Mouse (Mus musculus) adrenal gland, adult 2 months (tissue): ENCODE results near the gene Ndel1. TPM values are rescaled to one million over a fixed set of nuclear protein-coding genes. Genes with fewer than 3 reads are reported as not detected.

Experiments
- DNase-seq: peaks from one replicate; pipeline ENCODE4 v3.0.0; 2021
- polyA plus RNA-seq: library from polyadenylated mRNA; depleted of rRNA; stranded (reverse); fragments of >200 nt; gene quantifications from 2 replicates; pipeline ENCODE4 v1.2.3, GENCODE M21; 2012
- total RNA-seq, 2 experiments: library from RNA; stranded (reverse); gene quantifications; 2 replicates each; pipeline ENCODE4 v1.2.3; 2021

The Ndel1 gene
- total and polyA plus RNA-seq, 3 experiments, result 60.6 to 186 (median 98.0) TPM

DNA sequence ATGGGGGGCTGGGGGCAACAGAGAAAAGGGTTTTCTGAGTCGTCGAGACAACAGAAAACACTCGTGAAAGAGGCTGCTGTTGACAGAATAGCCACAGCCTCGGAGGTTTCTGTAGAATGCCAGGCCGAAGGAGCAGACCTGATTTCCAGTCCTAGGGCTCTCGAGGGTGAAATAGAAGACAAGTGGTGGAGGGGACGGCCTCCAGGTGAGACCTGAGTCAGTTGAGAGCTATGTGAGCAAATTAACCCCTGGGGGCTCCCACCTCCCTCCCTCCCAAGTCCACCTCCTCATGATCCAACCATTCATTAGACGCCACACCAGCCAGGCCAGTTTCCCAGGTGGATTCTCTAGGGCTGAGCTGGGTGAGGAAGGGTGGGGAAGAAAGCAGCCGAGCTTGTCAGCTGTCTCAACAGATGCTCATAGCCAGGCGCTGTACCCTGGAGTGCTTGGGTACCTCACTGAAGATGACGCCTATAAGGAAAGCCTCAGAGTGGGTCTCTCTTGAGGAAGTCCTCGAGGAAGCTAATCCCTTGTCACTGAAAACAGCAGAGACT lies 22.3 kb upstream of the Ndel1 start:
- no peak for DNase-seq

DNA sequence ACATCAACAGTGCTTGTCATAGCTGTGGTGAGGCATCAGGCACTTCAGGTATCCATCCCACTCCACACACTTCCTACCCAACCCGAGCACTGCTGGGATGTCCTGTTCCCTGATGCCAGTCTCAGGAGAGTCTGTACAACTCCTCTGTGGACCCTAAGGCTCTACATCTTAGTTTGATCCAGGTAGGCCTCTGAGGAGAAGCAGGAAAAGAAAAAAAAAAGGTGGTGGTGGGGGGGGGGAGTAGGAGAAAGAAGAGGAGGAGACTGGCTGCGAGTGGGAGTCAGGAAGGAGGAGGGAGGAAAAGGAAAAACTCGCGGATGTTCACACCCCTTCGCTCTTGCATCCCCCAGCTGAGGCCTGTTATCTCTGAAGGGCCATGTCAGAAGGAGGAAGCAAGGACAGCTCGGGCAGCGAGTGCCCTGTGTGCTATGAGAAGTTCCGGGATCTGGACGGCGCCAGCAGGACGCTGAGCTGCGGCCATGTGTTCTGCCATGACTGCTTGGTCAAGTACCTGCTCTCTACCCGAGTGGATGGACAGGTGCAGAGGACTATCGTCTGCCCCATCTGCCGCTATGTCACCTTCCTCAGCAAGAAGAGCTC lies 20.7 kb upstream of the Ndel1 start:
- DNase-seq, result no peak

DNA sequence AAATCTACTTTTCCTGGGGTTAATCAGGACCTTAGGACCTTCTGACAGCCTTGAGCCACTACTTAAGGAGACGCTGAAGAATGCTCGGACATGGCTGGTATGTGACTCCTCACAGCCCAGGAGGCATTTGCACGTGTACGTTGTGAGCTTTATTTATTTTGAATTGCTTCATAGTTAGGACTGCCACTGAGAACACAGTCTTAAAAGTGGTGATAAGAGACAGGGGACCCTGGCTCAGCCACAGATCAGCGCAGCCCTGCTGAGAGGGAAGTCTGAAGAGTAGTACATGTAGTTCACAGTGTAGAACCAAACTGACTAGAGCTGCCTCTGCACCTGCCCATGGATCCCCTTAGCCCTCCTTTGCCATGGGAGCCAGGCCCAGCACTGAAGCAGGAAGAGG lies 20.2 kb upstream of the Ndel1 start:
- no peak for DNase-seq

DNA sequence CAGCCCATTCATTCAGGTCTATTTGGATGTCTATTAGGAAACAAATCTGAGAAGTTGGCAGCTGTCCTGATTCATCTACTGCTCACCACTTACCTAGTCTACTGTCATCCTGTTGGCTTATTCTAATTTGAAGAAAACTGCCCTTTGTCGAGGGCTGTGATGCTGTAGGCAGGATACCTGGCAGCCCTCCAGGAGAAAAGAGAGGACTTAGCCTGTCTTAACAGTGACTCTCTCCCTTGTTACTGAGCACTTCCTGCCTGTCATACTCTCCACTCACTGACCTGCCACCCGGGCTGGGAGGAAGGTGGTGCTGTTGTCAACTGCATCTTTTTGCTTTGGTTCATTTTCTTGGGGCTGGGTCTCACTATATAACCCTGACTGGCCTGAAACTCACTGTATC lies 19.0 kb upstream of the Ndel1 start:
- DNase-seq, result no peak

DNA sequence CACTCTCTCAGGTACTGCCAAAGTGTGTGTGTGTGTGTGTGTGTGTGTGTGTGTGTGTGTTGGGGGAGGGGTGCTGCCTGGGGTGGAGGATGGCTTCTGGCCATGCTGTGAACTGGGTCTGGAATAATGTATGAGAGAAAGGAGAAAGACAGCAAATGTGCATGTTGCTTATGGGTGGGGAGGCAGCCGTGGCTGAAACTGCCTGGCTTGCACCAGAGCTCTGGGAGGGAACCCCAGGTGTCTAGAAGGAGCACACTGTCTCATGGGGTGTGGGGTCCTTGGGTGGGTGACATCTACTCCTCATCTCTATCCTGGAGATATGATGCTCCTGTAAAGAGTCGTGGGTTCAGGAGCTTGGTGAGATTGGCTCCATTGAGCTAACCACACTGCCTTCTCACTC lies 17.0 kb upstream of the Ndel1 start:
- DNase-seq, result no peak

DNA sequence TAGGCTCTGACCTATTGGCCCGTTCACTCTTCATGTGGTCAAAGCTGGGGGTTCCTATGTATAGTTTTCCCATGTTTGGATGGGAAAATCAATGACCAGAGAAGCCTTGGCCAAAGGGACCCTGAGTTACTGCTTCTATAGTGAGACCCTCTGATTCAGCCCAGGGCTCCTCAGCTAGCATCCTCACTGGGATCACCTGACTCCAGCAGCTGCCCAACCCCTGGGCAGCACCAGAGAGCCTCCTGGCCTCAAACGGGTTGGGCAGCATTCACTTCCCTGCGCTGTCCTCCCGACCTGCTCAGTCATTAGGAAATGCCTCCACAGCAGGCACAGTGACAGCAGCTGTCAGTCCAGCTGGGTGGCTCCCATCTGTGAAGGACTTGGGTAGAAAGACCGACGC lies 16.6 kb upstream of the Ndel1 start, which contains the start of gene Rnf222:
Gene Rnf222, plus strand, starts transcription at position 301 of the 400 bp plus-strand sequence.
- DNase-seq, result no peak

DNA sequence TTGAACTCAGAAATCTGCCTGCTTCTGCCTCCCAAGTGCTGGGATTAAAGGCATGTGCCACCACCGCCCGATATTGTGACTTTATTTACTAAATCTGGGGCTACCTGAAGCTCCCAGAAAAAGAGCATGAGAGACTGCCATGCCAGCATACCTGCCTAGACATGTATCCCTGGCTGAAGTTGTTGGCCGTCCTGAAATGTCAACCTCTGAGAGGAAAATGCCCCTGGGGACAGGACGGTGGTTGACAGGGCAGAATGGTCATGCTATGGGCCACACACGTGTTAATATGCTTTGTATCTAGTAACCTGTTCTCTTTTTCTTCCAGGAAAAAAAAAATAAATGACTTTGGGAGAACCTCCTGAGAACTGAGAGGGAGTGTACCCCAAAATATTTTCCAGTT lies 14.4 kb upstream of the Ndel1 start:
- DNase-seq, result no peak

DNA sequence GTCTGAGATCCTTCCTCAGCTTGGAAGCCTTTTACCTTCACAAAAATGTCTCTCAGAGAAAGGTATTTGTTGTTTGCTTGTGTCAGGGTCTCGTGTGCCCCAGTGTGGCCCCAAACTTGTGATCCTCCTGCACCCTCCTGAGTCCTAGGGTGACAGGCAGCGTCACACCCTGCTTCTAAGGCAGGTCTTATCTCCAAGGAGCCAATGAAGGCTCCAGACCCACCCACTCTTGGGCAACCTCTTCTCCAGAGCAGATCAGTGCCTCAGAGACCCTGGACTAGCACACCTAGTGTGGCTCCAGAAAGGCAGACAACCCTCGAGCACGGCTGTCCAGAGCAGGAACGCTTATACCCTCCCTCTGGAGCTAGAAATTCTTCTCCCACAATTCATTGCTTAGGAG lies 12.7 kb upstream of the Ndel1 start:
- DNase-seq, result no peak

DNA sequence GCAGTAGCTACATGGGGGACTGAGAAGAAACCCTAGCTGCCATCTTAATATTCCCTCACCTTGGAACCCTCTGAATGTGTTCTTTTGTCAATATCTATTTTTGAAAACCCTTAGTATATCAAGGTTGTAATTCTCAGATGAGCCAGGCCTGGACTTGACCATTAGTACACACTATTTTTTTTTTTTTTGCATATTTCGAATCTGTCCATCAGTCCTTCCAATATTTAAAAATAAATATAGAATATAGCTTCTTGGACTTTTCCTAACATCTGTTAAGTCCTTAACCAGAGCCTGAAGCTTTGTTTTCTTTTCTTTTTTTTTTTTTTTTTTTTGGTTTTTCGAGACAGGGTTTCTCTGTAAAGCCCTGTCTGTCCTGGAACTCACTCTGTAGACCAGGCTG lies 12.2 kb upstream of the Ndel1 start:
- DNase-seq, result no peak

DNA sequence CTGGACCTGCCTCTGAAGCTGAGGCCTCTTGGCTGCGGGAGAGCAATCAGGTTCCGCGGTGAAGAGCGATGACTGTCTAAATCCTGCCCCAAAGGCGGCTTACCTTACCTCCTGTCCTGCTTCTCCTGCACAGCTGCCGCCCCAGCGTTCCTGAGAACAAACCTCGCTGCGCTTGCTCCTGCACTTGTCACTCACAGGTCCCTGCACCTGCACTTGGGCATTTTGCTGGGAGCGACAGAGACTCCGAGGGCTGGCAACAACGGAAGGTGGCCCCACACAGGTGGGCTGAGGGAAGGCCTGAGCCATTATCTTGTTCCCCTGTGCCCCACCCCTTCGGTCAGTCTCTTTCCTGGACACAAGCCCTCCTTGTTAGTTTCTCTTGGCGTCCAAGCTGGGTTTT lies 10.4 kb upstream of the Ndel1 start:
- DNase-seq, result no peak

DNA sequence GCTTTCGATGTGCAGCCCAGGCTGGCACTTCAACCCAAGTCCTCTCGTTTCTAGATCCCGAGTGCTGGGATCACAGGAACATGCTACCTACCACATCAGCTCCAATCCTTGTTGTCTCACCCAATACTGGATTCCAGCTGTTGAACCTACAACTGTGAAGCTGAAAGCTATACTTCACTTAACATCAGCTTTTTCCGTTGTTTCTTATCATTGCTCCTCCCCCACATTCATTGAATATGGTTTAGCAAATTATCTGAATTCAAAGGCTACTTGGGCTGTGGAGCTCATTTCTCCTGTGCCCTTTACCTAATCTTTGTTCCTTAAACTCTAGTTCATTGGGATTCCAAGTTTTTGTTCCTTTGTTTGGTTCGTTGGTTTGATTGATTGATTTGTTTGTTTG lies 7.2 kb upstream of the Ndel1 start:
- no peak for DNase-seq

DNA sequence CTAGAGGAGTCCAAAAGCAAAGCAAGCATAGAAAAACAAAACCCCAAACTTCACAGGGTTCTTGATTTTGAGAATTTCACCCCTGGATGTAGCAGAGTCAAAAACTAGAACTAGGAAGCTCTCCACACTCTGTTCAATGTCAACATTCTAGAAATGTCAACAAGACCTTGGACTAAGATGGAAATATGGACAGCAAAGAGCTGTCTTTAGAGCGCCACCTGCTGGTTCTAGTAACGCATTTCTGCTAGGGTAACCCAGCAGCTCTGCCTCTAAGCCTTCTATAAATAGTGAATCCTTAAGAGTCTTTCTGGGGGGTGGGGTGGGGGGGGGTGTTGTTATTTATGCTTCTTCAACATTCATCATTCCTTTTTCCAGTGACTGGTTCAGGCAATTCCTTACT lies 3.2 kb upstream of the Ndel1 start:
- DNase-seq, result peak; percentile 70

DNA sequence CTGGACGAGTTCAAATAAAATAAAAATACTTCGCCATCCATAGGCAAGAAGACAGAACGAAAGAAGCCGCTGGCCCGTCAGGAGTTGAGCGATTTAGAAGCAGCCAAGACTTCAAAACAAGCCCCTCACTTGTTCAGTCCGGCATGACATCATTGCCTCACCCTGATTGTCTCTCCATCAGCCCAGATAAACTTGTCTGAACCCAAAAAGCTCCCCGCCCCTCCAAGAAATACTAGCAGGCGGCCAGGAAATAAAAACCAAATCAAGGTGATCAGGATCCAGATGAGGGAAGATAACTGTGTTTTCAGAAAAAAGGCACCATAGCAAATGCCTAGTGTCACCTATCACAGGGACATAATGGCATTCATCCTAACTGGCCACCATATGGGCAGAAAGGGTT lies 381 bp downstream of the Ndel1 start:
- no peak for DNase-seq

DNA sequence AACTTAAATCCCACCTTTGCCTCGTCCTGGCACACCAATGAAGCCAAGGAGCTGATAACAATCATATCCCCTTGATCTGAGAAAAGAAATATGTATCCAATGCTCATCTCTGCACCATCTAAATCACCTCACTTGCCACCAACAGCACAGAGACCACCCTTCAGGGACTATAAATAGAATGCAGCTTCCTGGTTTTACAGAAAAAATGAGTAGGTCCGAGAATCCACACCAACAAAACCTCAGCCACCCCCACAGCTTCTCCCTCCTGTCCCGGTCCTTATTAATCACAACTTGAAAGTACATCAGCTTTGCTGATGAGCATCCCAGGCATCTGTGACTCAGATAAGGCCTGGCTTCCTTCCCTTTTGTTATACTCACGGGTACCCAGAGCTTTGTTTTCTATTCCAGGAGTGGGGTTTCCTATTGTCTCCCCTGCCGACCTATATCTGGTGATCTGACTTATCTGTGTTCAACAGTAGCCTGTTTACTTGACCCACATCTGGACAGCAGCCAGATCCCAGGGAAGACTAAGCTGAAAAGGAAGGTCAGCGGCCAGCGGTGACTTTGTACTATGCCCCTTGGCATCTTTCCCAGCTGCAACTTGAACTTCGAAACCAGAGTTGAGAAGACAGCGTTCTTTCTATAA lies 7.0 kb downstream of the Ndel1 start:
- peak; percentile 95 for DNase-seq

DNA sequence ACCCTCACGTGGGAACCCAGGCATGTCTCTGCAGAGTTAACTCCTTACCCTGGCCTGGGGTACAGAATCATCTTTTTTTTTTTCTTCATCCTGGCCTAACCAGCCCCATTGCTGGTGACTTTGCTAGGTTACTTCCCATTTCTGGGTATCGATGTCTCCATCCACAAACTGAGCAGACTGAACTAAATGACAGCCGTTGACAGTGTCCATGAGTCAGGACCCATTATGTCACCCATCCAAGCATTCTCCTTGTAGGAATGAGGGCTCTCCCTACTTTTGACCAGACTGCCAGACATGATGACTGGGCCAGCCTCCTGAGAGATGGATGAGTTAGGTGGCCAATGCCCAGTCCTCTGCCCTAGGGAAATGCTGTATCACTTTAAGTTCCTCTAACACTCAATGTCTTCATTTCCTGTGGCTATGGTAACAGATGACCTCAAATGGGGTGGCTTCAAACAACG lies 8.0 kb downstream of the Ndel1 start:
- peak; percentile 48 for DNase-seq

DNA sequence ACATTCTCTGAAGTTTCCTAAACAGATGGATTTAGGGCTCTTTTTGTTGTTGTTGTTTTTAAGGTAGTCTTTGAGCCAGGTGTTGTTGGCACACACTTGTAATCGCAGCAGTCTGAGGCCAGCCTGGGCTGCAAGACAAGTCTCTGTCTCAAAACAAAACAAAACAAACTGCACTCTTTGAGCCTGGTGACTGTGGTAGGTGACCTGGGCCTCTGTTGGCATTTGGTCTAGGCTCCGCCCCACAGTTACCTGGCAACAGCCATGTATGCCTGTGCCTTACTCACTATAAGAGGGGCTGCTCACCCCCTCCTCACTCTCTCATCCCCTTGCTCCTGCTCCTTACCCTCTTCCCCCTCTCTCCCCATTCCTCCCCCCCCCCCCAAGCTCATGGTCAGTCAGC lies 9.4 kb downstream of the Ndel1 start:
- no peak for DNase-seq

DNA sequence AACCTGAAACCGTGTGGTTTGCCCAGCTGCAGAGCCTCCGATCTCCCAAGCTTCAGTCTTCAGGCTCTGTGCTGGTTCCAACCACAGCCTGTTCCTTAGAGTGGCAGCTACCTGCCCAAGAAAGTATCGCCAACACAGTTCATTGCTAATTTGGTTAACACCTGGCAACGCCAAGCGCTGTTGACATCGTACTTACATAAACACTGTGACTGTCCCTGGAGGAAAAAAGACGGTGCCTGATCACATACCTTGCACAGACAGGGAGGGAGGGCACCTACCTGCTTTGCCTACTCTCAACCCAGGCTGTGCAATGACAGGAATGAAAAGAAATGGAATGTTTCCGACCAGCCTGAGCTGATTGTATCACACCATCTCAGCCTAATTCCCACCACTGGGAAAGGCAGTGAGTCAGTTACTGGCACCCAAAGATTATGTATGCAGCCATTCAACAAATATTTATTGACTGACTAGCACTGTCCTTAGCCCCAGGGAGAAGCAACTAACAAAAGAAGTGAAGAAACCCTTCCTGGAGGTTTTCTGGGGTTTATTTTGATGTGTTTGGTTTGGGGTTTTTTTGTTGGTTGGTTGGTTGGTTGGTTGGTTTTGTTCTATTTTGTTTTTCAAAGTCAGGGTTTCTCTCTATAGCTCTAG lies 11.6 kb downstream of the Ndel1 start:
- DNase-seq, result no peak

DNA sequence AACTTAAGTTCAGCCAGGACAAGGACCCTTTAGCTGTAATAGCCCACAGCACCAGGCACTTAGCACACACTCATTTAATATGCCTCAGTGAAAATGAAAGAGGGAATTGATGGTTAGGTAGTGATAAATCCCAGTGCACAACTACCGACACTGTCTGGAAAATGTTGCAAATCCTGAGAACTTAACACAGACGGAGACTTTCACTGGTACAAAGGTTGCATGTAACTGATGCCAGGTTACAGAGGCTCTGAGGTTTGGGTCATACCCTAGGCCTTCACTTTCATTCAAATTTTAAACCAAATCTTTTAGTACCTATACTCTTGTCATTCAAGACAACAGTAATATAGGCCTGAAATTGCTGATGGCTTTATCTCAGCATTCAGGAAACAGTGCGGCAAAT lies 14.3 kb downstream of the Ndel1 start:
- no peak for DNase-seq

DNA sequence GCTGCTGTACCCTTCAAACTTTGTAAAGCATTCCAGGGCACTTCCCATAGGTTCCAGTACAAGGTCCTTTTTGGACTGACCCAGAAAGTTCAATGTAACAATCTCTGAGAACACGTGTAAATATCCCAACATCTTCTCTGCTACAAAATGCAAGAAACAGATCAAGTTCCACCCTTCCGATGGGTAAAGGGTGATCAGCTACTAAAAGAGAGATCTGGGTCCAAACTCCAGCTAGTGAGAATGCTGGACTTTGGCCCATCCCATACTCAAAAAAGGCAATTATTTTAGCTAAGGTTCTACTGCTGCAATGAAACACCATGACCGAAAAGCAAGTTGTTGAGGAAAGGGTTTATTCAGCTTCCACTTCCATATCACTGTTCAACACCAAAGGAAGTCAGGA lies 17.0 kb downstream of the Ndel1 start:
- no peak for DNase-seq

DNA sequence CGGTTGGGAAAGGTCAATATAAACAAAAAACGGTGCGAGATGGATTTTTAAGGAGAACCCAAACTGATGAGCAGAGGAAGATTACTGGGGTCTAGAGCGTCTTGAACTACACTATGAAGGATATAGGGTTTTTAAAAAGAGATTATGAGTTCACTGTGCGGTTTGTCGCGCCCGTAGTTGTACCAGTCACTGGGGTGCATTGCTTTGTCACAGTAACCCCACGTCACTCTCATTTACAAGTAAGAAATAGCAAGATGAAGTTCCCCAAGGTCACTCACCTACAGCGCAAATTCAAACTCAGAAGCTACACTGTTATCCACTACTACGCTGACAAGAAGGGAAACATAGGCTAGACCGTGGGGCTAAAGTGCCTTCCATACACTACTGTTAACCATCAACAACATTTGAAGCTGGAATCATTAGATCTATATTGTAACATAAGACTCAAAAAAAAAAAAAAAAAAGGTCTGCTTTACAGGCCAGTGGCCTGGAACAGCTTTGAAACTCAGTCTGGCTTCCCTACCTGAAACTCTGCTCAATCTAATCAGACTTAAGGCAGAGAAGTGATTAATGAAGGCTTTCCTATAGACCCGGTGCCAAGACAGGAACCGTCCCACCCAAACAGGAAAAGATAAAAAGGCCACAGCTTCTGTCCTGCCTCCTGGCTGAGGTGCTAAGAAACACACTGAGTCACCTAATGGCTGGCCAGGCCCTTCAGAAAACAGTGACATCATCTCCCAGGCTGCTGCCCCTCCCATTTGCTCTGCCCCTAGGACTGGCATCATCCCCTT lies 17.9 kb downstream of the Ndel1 start:
- DNase-seq, result peak; percentile 83

DNA sequence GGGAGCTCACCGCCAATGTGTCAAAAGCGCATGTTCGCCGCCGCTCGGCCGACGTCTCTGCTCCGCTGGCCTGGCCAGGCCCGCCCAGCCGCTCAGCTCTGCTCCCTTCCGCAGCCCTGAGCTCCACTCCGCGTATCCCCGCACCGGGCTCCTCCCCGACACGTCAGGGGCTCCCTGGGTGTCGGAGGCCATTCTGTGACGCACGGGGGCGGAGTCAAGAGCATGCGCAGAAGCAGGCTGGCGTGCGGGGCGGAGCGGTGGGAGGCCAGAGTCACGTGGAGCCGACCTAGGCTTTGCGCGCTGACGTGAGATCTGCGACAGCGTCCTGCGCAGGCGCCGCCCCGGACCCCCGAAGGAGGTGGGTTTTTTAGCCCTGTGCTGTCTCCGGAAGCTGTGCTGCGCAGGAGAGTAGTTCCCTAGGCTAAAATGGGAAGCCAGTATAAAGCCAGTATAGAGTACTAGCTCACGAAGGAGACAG lies 18.7 kb downstream of the Ndel1 start:
- peak; percentile 100 for DNase-seq

DNA sequence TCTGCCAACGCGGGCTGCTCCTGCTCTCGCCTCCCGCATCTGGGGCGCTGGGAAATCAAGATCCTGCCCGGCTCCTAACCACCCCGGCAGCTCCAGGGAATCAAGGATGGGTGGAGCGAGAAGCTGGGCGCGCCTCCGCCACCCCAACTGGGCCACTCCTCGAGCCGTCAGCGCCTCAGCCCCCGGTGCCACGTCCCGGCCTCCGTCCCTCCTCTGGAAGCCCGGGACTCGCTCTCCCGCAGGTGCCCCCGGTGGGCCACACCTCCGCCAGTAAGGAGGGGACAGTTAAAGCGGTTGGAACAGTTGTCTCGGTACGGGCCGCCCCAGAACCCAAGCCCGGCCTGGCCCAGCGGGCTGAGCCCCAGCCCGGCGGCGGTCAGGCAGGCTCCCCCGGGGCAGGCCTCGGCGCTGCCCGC lies 19.2 kb downstream of the Ndel1 start:
- DNase-seq, result peak; percentile 92
